Comparison of ENCODE assay signal across 16 mouse cellular contexts in the genomic region with DNA sequence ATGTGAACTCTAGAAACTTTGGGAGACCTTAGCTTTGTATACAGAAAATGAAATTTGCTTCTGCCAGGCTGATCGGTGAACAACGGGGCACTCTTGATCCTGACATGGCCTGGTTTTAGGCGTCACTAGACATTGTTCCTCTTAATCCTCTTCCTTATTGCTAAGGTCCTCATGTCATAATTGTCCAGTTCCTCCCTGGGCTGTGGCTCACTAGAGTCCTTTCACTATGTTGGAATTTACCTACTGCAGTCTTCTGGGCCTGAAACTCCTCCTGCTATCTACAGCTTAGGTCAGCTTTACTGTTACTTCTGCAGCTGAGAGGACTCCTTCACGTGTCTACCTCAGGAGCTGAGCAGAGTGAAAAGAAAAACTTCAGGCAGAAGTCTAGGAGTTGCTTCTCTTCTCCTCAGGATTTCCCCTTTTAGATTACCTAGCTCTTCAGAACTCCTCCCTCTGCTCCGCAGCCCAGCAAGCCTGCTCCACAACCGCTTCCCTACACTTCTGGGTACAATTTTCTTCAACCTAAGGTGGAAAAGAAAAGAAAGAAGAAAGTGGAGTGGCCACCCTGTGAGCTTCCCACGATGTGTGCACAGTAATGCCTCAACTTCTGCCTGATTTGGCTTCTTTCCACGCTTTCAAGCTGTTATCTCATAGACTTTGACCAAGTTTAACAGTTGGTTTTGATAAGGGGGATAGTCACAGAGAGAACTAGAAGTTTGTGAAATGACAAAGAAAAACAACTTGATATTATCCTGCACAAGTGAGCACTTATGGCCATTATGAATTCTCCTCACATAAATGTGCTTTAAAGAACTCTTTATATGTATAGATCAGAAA.
DNase-seq lines count a peak whose midpoint lies in the region; ATAC-seq and TF ChIP-seq lines count a peak whose summit lies in the region.
"Had no signal": no experiment of that assay in that cellular context is flagged by ENCODE, and none has a peak within 500 bp of the region (broad histone marks: within the 10 kb centered on the region; RNA-seq: fewer than 3 reads in every experiment).

No protein-coding gene starts in this region.

- DNase-seq in heart, adult 11 months = peak; percentile 76
- no peak for DNase-seq in heart, embryonic 10.5 days (ENCODE audit: low spot score)
- no peak for DNase-seq in liver, embryonic 14.5 days (ENCODE audit: low read depth in 3 of 3, low spot score in 3 of 3)
- DNase-seq in adrenal gland, postnatal 36 days = no peak
- no peak for DNase-seq in gastrocnemius, postnatal 36 days
- DNase-seq: adrenal gland, adult 2 months; cerebellum, postnatal 36 days; heart, postnatal 36 days had no signal

- 68% methylated on average over 8 of the region's 8 CpGs for WGBS in heart, embryonic 10.5 days
- WGBS in liver, embryonic 14.5 days (ENCODE audit: insufficient replicate concordance) = 32% methylated on average over 8 of the region's 8 CpGs
- WGBS in small intestine, adult 2 months = 22% methylated on average over 8 of the region's 8 CpGs

- peak; percentile 48; the same call in 1 of the 2 replicates for ATAC-seq in liver, embryonic 14.5 days (ENCODE audit: insufficient read depth)
- no peak for ATAC-seq in frontal cortex, adult (ENCODE audit: low TSS enrichment)
- ATAC-seq: hindbrain, postnatal 0 days; Patski had no signal

- peak; percentile 23; the same call in 1 of the 2 replicates for TF ChIP-seq EP300 in liver, embryonic 14.5 days (IDR thresholded peaks at IDR 0.05; ENCODE audit: low read depth)

- H3K27me3 ChIP-seq in heart, embryonic 10.5 days (ENCODE audit: insufficient read depth, poor library complexity, severe bottlenecking) = no peaks in the 10 kb centered on the region
- no peaks in the 10 kb centered on the region for H3K27me3 ChIP-seq in liver, embryonic 14.5 days (ENCODE audit: control insufficient read depth, insufficient read depth, low read length)
- H3K27me3 ChIP-seq in small intestine, adult 2 months (ENCODE audit: control insufficient read depth, insufficient read depth, low read length) = no peaks in the 10 kb centered on the region
- H3K27me3 ChIP-seq: forebrain, embryonic 12.5 days; Patski had no signal

- TF ChIP-seq CTCF in bone marrow macrophage, adult 2 months (IDR thresholded peaks at IDR 0.05; ENCODE audit: low read depth, low read length) = no peak
- no peak for TF ChIP-seq CTCF in liver, embryonic 14.5 days (IDR thresholded peaks at IDR 0.05; ENCODE audit: low read depth)
- no peak for TF ChIP-seq CTCF in small intestine, adult 2 months (IDR thresholded peaks at IDR 0.05; ENCODE audit: extremely low read depth, insufficient read length, insufficient replicate concordance, low read depth, low read length)

- no peak overlapping the region for H3K4me3 ChIP-seq in heart, embryonic 10.5 days
- H3K4me3 ChIP-seq in bone marrow macrophage, adult 2 months (ENCODE audit: insufficient read depth, low read length) = peak overlapping the region; percentile 7; the same call in 1 of the 2 replicates
- H3K4me3 ChIP-seq in liver, embryonic 14.5 days (ENCODE audit: insufficient read depth in 1 of 2, low read depth in 2 of 2, low read length in 2 of 2) = no peak overlapping the region
- peak overlapping the region; percentile 20; the same call in 1 of the 2 replicates for H3K4me3 ChIP-seq in small intestine, adult 2 months (ENCODE audit: low read depth, low read length)
- H3K4me3 ChIP-seq: forebrain, embryonic 12.5 days had no signal

- H3K4me2 ChIP-seq in liver, embryonic 14.5 days (ENCODE audit: low read depth) = peak overlapping the region; percentile 29
- H3K4me2 ChIP-seq: forebrain, embryonic 12.5 days; heart, embryonic 11.5 days had no signal

- H3K36me3 ChIP-seq in heart, embryonic 10.5 days = no peaks in the 10 kb centered on the region
- no peaks in the 10 kb centered on the region for H3K36me3 ChIP-seq in liver, embryonic 14.5 days (replicated peaks; ENCODE audit: control insufficient read depth, insufficient read depth, low read depth)
- H3K36me3 ChIP-seq in small intestine, adult 2 months (ENCODE audit: control insufficient read depth, insufficient read depth, low read length) = no peaks in the 10 kb centered on the region
- H3K36me3 ChIP-seq: forebrain, embryonic 12.5 days had no signal

- TF ChIP-seq POLR2A in bone marrow macrophage, adult 2 months (IDR thresholded peaks at IDR 0.05; ENCODE audit: borderline replicate concordance, low read depth, low read length) = no peak
- TF ChIP-seq POLR2A in small intestine, adult 2 months (IDR thresholded peaks at IDR 0.05; ENCODE audit: low read depth, low read length) = no peak

- H3K27ac ChIP-seq in heart, embryonic 10.5 days = no peak overlapping the region
- peak overlapping the region; percentile 7 for H3K27ac ChIP-seq in bone marrow macrophage, adult 2 months (ENCODE audit: insufficient read depth, low read depth, low read length)
- H3K27ac ChIP-seq in liver, embryonic 14.5 days = no peak overlapping the region
- peak overlapping the region; percentile 90 for H3K27ac ChIP-seq in small intestine, adult 2 months (ENCODE audit: insufficient read depth, low read depth, low read length)
- H3K27ac ChIP-seq: forebrain, embryonic 12.5 days; hindbrain, postnatal 0 days; kidney, postnatal 0 days had no signal

- no peaks in the 10 kb centered on the region; the same call in 1 of the 2 replicates for H3K4me1 ChIP-seq in heart, embryonic 10.5 days
- H3K4me1 ChIP-seq in bone marrow macrophage, adult 2 months (ENCODE audit: control insufficient read depth, insufficient read depth, low read length) = peaks cover 5% of the 10 kb centered on the region
- H3K4me1 ChIP-seq in liver, embryonic 14.5 days (replicated peaks; ENCODE audit: control insufficient read depth in 2 of 2, insufficient read depth in 2 of 2, low read length in 1 of 2) = peaks cover 0 to 9% of the 10 kb centered on the region in 2 experiments; a peak in 2 of 4 replicates
- H3K4me1 ChIP-seq in small intestine, adult 2 months (ENCODE audit: control insufficient read depth, insufficient read depth, insufficient read length, low read length) = peaks cover 5% of the 10 kb centered on the region; the same call in 1 of the 2 replicates

- intact Hi-C loops in gastrocnemius, postnatal 36 days (cut with DNase I) = no loop called here

- no peak overlapping the region for H3K9ac ChIP-seq in liver, embryonic 14.5 days (replicated peaks)
- H3K9ac ChIP-seq: forebrain, embryonic 12.5 days had no signal

- H3K9me3 ChIP-seq in heart, embryonic 10.5 days = no peaks in the 10 kb centered on the region
- no peaks in the 10 kb centered on the region for H3K9me3 ChIP-seq in liver, embryonic 14.5 days (ENCODE audit: control insufficient read depth, low read length)
- H3K9me3 ChIP-seq: forebrain, embryonic 12.5 days had no signal

Comparison
In these comparisons a context has a peak if more than half of its experiments do, and no peak if none do; other contexts are left out.
1. H3K27ac ChIP-seq: peak in bone marrow macrophage, adult 2 months (single experiment) and small intestine, adult 2 months (single experiment); none in heart, embryonic 10.5 days (single experiment) and liver, embryonic 14.5 days (single experiment).
2. H3K4me3 ChIP-seq: peak in bone marrow macrophage, adult 2 months (single experiment) and small intestine, adult 2 months (single experiment); none in heart, embryonic 10.5 days (single experiment) and liver, embryonic 14.5 days (0 of 2).